Mouse (Mus musculus) lung, postnatal 4 days (tissue): Measurements from ENCODE around the gene Dact2.

Experiments used
- DNase-seq, 2 experiments: peaks; one replicate each; pipeline ENCODE4 v3.0.0; 2021

Gene Dact2

DNA sequence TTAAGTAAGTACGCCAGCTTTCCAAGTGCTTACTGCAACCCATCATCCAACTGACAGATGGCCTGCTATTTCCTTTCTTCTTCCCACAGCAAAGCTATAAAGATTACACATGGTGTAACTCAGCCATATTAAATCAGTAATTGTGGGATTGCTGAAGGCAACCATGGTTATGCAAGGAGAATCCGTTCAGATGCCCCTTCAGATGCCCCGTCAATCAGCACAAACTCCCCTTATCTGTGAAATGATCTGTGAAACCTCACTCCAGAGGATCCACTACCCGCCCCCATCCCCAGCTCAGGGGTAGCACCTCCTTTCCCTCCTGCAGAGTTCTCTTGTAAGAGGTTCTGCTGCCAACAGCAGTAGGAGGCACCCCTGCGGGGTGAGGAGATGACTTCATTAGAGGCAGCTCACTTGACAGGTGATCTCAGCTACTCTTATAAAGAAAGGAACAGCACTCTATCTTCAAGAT is 3.0 kb upstream of the Dact2 start:
- no peak for DNase-seq

DNA sequence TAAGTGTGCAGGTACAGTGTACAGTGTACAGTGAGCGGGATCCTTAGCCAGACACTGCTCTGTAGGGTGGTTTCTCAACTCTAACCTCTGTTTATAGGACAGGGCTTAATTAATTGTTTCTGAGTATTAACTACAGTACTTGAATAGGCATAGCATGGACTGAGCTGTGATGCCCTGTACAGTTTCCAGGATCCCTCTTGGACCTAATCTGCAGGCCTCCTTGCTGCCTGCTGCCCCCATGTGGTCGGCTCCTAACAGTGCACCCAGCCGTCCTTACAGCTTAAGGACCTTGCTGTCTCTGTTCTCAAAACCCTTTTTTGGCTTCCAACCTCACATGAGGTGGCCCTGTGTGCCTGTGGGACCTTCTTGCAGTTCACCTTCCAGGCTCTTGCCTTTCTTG is 2.0 kb upstream of the Dact2 start:
- peak; percentile 60 to 74 for DNase-seq

DNA sequence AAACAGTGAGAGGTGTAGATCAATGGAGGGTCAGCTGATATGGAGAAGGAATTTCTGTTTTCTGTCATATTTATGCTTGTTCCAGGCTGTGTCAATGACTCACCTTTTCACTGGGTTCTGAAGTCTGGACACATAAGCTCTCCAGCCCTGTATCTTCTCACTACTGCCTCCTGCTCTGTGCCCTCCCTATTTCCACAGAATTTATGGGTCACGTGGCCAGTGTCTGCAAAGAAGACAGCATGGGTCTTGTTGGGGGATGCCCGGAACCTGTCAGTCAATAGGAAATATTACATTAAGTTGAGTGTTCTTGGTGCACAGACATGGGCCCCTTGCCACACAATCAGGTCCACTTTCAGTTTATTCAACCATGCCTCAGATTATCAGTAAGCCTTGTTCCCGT is 1.1 kb upstream of the Dact2 start:
- DNase-seq: no peak

DNA sequence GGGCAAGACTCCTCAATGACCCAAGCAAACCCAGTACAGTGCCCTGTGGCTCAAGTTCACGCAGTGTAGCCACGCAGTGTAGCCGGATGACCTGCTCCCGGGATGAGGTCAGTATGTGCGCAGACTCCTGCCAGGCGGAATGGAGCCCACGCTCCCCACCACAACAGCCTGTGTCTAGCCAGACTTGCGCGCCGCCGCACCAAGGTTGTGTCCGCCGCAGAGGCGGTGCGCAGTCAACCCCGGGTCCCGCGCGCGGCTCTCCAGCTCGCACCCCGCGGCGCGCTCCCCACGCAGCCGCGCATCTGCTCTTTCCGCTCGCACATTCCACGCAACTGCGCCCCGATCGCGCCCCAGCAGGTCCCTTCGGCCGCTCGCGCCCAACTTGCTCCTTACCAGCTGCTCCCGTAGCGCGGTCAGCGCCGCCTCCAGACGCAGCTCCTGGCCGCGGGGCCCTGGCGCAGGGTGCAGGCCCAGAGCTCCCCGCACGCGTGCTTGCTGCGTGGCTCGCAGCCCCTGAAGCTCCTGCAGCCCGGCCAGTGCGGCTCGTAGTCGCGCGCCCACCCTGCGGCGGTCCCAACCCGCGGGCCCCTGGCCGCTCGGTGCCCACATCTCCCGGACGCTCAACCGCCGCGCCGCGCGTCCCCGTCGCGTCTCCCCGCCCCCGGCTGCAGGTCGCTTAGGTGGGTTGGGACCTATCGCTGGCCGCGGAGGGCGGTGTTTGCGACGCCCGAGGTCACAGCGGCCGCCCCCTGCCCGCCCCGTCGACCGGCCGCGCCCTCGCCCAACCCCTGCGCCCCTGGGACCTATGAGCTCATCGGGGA is 773 bp downstream of the Dact2 start:
- peak; percentile 57 to 83 for DNase-seq

DNA sequence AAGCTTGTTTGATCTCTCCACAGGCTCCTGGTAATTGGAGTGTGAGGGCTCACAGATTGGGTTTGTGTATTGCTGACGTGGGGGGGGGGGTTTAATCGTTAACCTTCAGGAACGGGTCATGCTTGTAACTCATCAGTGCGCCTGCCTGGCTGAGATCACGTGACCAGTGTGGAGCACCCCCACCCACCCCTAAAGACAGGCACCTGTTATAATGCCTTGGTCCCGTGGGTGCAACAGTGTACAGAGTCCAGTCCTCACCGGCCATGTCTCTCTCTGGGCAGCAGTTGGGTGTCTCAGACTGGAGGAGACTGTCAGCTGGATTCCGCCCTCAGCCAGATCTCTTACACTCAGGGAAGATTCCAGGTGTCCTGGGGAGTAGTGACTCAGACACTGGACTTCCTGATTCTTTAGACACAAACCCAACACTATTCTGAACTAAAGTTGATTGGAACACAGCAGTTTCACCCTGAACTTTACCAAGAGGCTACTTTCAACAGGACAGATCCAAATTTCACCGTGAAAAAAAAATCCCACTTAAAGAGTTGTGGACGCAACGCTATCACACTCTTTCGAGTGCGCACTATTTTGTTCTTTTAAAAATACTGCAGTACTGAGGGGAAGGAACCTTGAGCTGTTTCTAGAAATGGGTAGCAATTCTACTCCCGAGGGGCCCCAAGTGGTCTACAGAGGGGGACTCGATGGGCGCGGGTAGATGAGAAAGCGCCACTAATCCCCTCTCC is 1.6 kb downstream of the Dact2 start:
- no peak for DNase-seq

DNA sequence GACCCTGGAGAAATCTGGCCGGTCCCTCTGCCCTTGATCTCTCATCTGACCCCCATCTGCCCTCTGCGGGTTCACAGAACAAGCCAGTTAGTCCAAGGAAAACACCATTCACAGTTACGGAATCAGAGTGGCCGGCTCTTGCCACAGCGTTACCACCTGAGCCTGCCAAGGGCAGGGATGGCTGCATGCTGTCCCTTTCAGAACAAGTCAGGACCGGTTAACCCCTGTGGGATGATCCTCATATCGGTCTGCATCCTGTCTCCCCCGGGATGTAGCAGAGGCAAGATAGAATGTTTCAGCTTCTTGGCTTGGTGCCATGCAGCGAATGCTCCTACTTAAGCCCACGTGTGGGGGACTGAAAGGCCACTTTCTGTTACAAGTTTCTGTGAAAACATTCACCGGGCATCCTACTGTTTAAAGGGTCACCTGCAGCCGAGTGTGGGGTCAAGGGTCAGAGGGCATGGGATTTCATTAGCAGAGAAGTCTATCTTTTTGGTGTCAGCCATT is 2.8 kb downstream of the Dact2 start:
- DNase-seq: no peak

DNA sequence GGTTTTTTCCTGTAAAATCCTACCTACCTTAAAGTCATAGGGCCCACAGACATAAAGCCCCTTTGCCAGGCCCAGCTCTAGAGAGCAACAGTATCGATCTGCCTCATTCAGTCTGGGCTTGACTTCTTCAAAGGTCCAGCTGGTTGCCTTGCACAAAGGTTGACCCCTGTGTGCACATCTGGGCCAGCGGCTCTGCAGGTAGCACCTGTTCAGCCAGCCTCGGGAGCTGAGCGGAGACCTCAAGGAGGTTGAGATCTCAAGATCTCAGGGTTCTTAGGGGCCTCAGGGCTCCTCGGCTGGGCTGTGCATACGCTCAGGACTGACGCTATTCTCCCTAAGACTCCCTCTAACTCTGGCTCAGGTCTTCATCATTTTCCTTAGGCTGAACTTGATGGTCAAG is 3.9 kb downstream of the Dact2 start:
- no peak for DNase-seq

DNA sequence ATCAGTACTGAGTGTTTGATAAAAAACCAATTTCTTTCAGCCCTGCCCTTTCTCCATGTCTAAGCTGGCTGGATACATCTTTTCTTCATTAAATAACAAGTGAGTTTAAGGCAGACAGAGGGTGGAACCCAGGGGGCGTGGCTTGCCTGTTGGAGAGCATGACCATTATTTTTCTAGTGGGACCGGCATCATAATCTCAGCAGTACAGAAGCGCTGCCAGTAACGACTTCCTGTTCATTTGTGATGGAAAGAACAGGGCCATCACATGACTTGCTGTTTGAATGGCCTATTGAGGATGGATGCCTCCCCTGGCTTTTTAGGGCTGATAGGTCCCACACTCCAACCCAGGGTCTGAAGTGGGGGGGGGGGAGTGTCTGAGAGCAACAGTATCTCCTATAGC is 4.5 kb downstream of the Dact2 start:
- DNase-seq: no peak

DNA sequence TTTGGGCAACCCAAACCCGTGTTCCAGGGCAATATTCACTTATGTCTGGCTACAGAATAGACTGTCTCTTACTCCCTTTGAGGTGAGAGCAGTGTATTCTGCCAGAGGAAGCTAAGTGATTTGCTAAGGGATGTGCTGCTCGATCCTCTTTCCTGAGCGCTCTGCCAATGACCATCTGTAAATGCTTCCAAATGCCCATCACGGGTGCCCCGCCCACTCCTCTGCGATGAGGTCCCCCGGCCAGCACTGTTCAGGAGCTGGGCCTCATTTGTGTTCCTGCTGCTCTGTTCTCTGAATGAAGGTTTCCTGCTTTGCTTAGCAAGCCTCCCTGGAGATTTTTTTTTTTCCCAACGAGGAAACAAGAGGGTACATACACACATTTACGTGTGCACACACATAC is 11.2 kb downstream of the Dact2 start:
- DNase-seq: no peak

DNA sequence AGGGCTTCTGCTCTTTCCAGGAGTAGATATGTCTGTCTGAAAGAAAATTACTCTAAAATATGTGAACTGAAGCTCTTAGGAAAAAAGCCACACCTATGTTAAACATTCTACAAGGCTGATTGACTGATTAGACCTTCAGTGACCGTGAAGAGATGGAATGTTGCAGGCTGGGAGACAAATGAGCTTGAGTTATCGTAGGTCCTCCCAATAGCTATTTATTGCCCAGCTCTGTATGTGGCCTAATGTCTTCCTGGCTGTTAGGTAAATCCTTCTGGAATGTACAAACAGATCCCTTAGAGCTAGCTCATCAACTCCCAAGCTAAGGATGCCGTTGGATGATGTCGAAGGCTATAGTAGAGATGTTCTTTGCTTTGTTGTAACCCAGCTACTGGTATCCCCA is 11.7 kb downstream of the Dact2 start:
- DNase-seq: no peak

DNA sequence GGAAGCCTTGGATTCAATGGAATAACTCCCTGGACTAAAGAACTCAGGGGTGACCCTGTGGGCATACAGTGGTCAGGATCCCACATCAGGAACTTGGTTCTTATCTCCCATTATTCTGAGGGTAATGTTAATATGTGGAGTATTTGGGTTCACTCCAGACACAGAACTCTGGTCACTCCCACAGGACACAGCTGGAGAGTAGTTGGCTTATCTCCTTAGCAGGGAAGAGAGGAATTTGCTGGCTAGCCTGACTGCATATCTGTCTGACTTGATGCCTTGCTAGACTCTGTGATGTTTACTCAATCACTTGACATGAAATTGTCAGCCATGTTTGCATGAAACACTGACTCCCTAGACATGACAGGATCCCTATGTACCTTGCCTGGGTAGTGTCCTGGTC is 15.6 kb downstream of the Dact2 start:
- DNase-seq: no peak

DNA sequence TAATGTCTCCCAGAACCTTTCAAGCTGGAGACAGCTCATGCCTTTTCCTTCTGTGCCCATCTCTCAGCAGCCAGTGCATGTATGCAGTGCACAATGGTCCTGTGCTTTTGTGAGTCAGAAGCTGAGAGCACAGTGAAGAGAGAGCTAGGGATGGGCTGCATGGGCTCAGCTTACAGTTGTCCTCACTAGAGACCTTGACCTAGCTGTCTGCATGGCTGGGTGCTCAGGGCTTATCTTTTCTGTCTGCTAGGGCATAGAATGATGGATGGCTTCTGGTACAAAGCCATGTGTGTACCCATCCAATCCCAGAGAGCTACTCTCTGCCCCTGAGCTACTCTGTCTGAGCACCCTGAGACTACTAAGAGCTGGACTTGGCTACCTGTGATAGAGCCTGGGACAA is 17.0 kb downstream of the Dact2 start:
- DNase-seq: no peak

DNA sequence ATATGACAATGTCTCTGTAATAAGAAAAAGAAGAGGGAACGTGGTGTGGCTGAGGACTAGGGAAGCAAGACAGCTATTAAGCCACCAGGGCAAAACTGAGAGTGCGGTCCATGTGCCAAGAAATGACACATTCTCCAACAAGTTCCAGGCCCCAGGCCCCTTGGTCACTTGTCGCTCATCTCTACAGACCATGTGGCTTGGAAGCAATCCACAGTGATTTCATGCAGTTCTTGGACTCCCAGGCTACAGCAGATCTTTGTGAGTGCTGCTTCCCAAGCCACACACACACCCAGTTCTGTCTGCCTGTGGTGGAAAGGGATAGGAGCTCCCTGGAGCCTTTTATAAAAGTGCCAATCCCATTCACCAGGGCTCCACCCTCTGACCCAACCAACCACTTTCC is 17.9 kb downstream of the Dact2 start:
- DNase-seq: no peak

DNA sequence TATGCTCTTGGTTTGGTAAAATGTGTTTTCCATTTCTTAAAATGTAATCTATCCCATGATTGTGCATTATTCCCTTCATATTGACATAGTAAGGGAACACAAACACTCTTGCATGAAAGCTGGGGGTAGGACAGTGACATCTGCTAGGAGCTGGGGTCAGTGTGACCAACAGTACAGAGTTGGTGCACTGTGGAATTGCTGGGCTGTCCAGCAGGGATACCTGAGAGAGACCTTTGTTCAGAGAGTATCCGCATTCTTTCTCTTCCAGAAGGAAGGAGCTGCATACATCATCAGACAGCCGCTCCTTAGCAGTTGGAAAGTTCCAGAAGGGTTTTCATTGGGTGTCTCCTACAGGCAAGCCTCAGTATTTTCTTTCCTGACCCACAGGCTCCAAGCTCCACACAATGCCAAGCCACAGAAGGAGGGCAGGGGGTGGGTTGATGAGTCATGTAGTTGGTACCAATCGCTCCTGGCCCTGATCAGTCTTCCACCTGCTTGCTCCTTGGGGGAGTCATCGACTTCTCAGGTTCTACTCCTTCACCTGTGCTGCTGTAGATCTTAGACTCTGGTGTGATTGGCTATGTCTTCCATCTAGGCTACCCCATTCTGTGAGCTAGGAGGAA is 19.8 kb downstream of the Dact2 start:
- no peak for DNase-seq

DNA sequence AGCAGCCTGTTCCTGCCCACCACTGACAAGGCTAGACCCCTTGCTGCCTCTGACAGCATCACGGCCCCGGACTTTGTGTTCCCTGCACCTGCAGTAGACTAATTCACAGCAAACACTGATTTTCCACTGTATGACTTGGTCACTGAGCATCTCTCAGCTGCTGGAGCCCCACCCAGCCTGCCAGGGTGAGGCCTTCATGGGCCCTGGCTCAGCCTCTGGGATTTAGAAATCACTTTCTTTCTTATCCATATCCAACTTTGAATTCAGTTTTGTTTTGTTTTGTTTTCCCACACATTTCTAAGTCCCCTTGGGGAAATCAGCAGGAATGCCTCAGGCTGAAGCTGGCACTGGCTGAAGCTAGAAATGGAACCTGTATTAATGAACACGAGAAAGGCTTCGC is 20.4 kb downstream of the Dact2 start:
- no peak for DNase-seq

DNA sequence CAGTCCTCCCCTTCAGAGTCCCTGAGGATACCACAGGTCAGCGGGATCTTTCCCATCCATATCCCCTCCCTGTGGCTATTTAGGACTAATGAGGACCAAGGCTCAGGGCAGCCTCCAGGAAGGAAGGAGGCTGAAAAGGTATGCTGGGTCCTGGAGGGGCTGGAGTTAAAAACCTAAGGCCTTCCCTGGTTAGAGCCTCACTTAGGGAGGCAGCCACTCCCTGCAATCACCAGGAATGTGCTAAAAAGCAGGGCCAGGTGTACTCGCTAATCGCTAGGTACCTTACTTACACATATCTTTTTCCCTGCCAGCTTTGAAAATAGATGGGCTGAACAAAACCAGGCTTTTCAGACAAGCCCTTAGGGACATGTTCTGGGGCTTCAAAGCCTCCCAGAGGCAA is 21.2 kb downstream of the Dact2 start:
- DNase-seq: no peak

DNA sequence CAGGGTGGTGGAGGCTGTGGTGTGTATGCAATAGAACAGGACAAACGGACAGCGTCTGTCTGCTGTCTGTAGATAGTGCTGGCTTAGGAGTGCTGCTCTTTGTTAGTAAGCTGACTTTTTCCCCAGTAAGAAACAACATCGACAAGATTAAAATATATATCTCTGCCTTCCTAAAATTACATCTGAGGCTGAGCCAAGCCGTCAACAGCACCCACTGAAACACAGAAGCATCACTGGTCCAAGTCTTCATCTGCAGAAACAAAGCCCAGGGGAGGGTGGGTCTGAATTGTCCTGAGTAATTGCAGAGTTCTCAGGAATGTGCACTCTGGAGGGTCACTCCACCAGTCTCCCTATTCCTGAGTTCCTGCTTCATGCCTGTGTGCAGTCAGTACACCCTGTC is 25.2 kb downstream of the Dact2 start:
- no peak for DNase-seq

DNA sequence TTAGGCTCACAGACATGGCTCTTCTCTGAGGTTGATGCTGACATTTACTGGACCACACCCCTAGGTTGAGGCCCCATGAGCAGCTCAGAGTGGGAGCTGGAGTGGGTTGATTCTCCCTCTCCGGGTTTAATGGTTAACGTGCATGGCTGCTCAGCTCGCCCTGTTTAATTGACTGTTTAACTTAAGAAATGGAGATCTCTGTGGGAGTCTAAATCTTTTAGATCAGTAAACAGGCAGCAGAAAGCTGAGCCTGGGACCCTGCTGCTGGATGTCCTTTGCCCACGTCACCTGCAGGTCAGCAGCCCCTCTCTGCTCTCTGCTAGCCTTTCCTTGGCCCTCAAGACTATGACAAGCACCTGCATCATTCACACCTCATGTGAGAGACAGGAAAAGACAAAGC is 25.6 kb downstream of the Dact2 start:
- no peak for DNase-seq

DNA sequence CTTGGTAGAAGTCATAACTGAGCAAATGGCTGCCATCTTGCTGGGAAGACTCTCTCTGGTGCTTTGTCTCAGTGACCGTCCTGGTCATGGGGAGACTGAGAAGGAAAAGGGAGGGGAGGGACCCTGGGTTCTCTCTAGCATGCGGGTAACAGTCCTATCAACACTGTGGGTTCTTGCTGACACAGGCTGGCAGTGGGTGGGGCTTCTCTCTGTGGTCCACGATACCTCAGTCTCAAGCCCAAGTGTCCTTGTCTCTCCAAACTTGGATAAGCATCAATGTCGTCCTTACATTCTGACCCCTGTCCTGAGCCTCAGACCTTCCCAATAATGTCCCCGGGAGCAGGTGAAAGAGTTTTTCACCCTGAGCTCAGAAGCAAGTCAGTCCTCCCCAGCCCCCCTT is 26.1 kb downstream of the Dact2 start:
- DNase-seq: no peak

DNA sequence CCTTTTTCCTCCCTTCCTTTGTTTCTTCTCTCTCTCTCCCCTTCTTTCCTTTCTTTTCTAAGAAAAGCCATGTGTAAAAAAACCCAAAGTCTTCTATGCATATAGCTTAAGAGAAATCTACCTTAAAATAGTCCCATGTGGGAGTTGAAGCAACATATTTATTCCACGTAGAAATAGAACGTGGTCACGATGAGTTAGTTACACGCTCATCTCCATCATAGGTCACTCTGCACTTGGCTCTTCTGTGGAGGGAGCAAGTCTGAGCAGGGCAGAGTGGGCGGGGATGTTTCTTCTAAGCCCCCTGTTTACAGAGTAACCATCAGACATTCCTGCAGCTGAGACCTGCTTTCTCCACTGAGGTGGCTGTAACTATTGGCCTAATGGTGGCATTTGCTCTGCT is 27.1 kb downstream of the Dact2 start:
- DNase-seq: no peak

DNA sequence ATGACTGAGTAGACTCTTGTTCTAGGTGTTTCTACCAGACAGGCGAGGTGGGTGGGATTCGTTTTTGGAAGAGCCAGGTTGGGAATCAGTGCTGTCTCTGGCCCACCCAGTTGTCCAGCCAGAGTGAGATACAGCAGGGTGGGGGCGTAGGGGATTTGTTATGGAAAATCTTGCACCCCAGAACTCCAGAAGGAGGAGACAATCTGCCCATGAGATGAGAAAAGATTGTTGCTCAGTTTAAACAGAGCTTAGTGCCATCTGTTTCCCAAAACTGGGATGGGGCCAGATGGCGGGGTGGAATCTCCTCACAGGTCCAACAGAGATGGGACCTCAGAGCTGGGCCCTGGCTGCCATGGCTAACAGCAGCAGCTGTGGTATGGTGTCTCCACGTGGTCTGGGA is 28.4 kb downstream of the Dact2 start:
- no peak for DNase-seq

DNA sequence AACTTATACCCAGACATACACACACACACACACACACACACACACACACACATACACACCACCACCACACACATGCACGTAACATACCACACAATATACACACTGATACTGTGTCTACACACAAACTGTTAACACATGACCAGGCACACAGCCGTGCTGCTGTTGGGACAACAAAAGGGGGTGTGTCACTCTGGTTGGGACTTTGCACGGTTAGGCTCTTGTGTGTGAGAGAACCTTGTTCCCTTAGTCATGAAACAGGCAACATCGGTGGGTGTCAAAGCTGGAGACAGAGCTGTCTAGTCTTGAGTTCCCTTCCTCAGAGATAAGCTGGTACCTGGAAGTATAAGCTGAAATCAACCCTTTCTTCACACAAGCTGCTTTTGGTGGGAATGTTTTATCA is 29.1 kb downstream of the Dact2 start:
- DNase-seq: no peak

DNA sequence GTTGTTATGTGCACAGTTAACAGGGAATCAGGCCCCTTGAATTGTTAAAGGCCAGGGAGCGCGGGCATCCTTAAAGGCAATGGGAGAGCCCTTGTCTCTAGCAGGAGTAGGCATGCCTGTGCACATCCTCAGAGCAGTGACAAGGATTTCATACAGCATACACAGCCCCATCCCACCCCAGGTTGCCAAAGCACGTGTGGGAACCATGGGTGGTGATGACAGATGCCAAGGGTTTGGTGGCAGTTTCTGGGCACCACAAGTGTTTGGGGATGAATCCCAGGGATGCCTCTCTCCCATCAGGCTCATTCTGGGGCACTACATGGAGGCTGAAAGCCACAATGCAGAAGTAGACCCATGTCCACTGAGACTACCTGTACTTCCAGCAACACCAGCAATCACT is 29.7 kb downstream of the Dact2 start:
- no peak for DNase-seq

DNA sequence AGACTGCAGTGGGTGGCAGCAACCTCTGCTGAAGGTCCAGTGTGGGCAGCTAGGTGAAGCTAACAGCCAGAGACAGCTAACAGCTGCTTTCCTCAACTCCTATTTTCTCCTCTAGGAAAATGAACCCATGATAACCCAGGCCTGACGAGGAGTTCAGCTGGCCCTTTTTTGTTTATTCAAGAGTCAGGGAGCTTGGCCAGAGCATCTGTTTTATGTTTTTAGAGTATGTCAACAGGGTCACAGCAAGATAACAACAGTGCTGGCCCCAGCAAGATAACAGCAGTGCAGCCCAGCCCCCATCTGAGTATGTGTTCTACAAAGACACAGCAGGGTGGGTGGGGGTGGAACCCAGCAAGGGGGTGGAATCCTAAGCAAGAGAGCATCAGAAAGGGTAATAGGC is 30.6 kb downstream of the Dact2 start:
- no peak for DNase-seq
